Mouse (Mus musculus): Measurements from ENCODE around the gene Ikzf3. TPM values are rescaled to one million over a fixed set of nuclear protein-coding genes. Genes with fewer than 3 reads are reported as not detected.

The Ikzf3 gene
- polyA plus RNA-seq, 1 experiment from 2014 or later = 0.04 TPM

DNA sequence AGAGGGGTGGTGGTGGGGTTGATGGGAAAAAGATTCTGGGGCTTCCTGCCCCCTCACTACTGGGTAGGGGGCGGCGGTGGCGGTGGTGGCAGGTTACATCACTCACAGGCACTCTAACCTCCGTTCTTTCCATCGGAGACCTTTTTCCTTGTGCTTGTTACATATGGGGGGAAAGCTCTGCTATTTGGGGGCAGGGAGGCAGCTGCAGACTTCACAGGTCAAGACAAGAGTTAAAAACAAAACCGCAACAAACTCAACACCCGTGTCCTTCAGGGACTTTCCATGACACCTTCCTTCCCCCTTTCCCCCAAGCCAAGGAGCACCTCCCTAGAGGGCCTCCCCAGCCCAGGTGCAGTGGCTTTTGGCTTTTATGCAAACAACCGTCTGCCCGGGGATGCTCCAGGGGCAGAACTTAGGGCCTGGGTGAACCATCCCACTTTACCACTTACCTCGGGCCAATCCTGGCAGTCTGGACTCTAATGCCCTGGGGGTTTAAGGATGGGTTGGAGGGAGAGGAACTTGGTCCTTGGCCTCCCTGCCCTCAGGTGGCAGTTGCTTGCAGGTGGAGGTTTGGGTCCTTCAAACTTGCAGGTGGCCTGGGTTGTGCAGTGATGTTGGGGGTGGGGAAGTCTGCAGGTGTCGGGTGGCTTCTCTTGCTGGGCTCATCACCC lies 86.6 kb downstream of the Ikzf3 start:
- Histone ChIP-seq H3K27ac (no peak overlapping the region), H3K4me2 (no peak overlapping the region), H3K4me3 (replicated peaks) (no peak overlapping the region), H3K36me3 (replicated peaks) (no peaks in the 10 kb centered on the region), H3K9me3 (no peaks in the 10 kb centered on the region), H3K9ac (no peak overlapping the region), H3K27me3 (peaks cover 59% of the 10 kb centered on the region), H3K4me1 (peaks cover 5% of the 10 kb centered on the region; the same call in 1 of the 2 replicates)
- WGBS = 23% methylated on average over 11 of the region's 11 CpGs
- ATAC-seq (ENCODE audit: low FRiP score) = no peak

DNA sequence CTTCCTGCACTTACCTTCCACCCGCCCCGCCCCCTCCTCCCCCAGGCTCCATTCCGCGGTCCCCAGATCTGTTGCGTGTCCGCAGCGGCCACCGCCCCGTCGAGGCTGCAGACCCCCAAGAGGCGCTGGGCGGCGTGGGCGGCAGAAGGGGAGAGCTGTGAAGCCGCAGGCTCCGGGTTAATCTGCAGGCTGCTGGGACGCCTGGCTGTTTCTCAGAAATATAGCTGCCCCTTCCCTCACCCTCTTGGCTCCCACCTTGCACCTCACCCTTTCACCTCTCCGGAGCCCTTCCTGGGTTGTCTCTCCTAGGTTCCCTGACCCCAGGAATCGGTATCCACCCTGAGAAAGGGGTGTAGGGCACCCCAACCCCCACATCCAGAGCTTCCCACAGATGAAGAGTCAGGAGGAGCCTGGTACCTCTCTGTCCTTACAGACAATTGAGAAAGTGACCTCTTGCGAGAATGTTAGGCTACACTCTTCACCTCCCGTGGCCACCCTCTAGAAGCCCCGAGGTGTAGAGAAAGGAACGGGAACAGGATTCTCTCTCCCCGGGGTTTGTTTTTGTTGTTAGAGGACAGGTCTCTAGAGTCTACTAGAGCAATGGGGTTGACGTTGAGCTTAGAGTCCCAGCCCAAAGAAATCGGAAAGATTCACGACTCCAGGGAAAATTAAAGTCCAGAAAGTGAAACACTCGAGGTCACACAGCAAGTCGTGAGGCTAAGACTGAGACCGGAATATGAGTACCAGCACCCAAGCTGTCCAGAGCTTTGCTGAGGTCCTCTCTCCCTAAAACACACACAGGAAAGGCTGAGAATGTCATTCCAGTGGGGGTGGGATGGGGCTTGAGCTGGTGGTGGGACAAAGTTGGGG lies 87.5 kb downstream of the Ikzf3 start:
- no peaks in the 10 kb centered on the region for H3K36me3 ChIP-seq (replicated peaks)
- peak overlapping the region; percentile 56 for H3K4me3 ChIP-seq (replicated peaks)
- WGBS = 2% methylated on average over 28 of the region's 30 CpGs
- H3K9me3 ChIP-seq = no peaks in the 10 kb centered on the region
- no peak overlapping the region for H3K27ac ChIP-seq
- H3K27me3 ChIP-seq = peaks cover 57% of the 10 kb centered on the region
- peaks cover 5% of the 10 kb centered on the region; the same call in 1 of the 2 replicates for H3K4me1 ChIP-seq
- peak; percentile 62 for ATAC-seq (ENCODE audit: low FRiP score)
- H3K4me2 ChIP-seq = peak overlapping the region; percentile 78
- H3K9ac ChIP-seq = peak overlapping the region; percentile 60

DNA sequence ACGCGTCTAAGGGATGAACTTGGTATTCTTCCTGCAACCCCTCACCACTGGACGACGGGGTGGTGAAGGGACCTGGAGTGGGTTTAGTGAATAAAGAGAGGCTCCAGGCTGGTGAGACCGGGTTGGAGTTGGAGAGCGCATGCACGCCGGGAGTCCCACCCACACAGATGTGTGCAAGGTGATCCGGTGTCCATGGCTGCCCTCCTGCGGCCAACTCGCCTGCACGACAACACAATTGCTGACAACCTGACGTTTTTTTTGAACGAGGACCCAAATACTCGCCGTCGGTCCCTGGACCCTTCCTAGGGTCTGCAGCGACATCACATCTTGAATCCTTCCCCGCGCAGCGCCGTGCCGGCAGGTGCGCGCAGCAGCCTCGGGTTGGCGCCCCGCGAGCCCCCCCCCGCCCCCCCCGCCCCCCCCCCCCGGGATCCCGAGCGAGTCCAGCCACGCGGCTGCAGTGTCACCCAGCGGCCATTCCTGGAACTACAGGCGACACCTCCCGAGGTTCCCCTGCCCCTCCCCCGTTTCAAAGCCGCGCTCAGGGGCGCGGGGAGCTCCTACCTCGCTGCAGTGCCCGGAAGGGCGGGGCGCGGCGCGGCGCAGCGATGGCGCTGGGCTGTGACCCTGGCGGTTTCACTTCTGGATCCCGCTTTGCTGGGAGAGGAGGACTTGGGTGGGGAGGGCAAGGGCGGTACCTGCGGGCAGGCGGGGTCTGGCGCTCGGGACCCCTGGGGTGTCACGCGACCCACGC lies 88.3 kb downstream of the Ikzf3 start:
- Histone ChIP-seq H3K4me2 (peak overlapping the region; percentile 78), H3K9me3 (no peaks in the 10 kb centered on the region), H3K4me3 (replicated peaks) (peak overlapping the region; percentile 56), H3K36me3 (replicated peaks) (no peaks in the 10 kb centered on the region), H3K27ac (0 out of 2 replicates have a peak overlapping the region, but pooled peaks have one; percentile 0), H3K9ac (peak overlapping the region; percentile 60), H3K4me1 (peaks cover 5% of the 10 kb centered on the region; the same call in 1 of the 2 replicates), H3K27me3 (peaks cover 58% of the 10 kb centered on the region)
- under 1% methylated on average over 57 of the region's 64 CpGs for WGBS
- peak; percentile 85 for ATAC-seq (ENCODE audit: low FRiP score)

DNA sequence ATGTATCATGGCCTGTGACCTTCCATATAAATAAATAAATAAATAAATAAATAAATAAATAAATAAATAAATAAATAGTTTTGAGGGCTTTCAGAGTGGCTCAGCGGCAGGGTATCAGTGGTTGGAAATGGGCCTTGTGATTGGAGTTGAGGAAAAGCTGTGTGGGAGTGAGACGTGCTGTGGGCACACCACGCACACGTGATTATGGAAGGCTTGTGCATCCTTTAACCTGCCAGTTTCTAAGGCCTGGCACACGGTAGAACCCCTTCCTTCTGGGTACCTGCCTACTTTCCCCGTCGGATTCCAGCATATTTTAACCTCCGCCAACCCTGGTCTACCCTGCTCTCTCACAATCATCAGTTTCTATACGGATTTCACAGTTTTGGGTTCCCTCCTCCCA lies 88.9 kb downstream of the Ikzf3 start:
- peaks cover 5% of the 10 kb centered on the region; the same call in 1 of the 2 replicates for H3K4me1 ChIP-seq
- no peak overlapping the region for H3K27ac ChIP-seq
- peak overlapping the region; percentile 56 for H3K4me3 ChIP-seq (replicated peaks)
- no peaks in the 10 kb centered on the region for H3K9me3 ChIP-seq
- WGBS = 25% methylated on average over 9 of the region's 9 CpGs
- H3K4me2 ChIP-seq = peak overlapping the region; percentile 78
- H3K36me3 ChIP-seq (replicated peaks) = no peaks in the 10 kb centered on the region
- ATAC-seq (ENCODE audit: low FRiP score) = peak; percentile 14; the same call in 1 of the 2 replicates
- H3K9ac ChIP-seq = peak overlapping the region; percentile 60; the same call in 1 of the 2 replicates
- peaks cover 62% of the 10 kb centered on the region for H3K27me3 ChIP-seq

DNA sequence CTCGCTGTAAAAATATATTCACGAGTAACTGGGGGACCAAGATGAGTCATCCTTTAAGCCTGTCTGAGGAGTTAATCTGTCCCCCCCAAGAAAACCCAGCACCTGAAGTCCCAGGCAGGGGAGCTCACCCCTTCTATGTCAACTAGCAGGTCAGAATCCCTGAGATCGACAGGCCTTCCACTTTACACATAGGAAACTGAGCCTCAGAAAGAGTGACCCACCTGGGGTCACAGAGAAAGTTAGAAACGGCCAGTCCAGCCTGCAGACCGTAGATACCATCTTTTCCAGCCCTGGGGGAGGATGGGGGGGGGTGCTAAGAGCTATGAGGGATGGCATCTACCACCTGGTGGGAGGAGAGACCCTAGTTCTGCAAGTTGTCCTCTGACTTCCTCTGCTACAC lies 89.3 kb downstream of the Ikzf3 start:
- peaks cover 58% of the 10 kb centered on the region for H3K27me3 ChIP-seq
- H3K9me3 ChIP-seq = no peaks in the 10 kb centered on the region
- no peak overlapping the region for H3K9ac ChIP-seq
- no peaks in the 10 kb centered on the region for H3K36me3 ChIP-seq (replicated peaks)
- H3K4me2 ChIP-seq = no peak overlapping the region
- WGBS = 78% methylated on average over 5 of the region's 5 CpGs
- H3K27ac ChIP-seq = no peak overlapping the region
- H3K4me3 ChIP-seq (replicated peaks) = no peak overlapping the region
- peaks cover 5% of the 10 kb centered on the region; the same call in 1 of the 2 replicates for H3K4me1 ChIP-seq
- no peak for ATAC-seq (ENCODE audit: low FRiP score)

DNA sequence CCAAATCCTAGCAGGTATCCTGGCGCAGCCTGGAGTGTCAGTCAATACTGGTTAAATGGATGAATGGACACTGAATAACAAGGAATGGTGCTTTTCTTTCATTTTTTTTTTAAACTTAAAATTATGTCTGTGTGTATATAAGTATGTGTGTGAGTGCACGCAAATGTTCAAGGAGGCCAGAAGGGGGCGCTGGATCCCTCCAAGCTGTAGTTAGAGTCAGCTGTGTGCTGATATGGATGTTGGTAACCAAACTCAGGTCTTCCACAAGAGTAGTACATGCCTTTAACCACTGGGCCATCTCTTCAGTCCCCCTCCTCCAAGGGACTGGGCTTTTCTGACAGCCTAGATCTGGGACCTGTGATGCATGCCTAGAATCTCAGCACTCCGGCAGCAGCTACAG lies 90.3 kb downstream of the Ikzf3 start:
- Histone ChIP-seq H3K9ac (no peak overlapping the region), H3K27ac (no peak overlapping the region), H3K9me3 (no peaks in the 10 kb centered on the region), H3K4me2 (no peak overlapping the region), H3K4me3 (replicated peaks) (no peak overlapping the region), H3K36me3 (replicated peaks) (no peaks in the 10 kb centered on the region), H3K4me1 (peaks cover 5% of the 10 kb centered on the region; the same call in 1 of the 2 replicates), H3K27me3 (peaks cover 57% of the 10 kb centered on the region)
- 83% methylated on average over 4 of the region's 4 CpGs for WGBS
- ATAC-seq (ENCODE audit: low FRiP score) = no peak

DNA sequence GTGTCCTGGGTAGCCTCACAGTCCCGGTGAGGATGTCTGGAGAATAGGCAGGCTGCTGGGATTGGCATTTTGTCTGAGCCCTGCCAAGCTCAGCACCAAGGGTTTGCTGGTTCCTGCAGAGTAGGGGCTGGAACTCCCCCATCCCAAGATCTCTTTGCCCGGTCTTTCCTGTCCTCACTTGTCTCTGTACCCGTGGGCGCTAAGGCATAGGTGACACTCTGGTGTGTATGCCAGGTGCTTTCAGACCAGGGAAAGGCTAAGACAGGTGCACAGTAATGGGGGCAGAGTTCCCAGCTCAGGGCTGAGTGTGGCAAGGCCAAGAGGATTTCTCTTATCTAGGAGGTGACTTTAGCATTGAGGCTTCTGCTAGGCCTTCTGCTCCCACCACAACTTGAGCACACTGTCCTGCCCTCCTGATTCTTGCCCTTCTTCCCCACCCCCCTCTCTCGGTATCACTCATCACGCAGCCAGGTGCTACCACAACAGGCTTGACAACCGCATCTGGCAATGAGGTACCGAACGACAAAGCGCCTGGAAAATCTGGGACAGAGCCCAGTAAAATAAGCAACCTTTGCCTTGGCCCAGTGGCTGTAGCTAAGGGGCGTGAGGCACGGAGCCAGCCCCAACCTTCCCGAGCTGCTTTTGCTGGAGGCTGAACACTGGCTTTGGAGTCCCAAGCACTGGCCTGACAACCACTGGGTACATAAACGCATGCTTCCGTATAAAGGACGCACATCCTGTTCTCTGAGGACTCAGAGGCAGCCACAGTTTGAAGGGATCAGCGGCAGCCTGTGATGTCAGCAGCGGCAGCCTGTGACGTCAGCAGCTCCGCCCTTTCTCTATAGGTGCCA lies 95.7 kb downstream of the Ikzf3 start:
- Histone ChIP-seq H3K9ac (no peak overlapping the region), H3K4me1 (peaks cover 10% of the 10 kb centered on the region), H3K9me3 (no peaks in the 10 kb centered on the region), H3K4me2 (no peak overlapping the region), H3K27me3 (peaks cover 71% of the 10 kb centered on the region), H3K36me3 (replicated peaks) (no peaks in the 10 kb centered on the region), H3K27ac (no peak overlapping the region), H3K4me3 (replicated peaks) (no peak overlapping the region)
- 94% methylated on average over 20 of the region's 20 CpGs for WGBS
- no peak for ATAC-seq (ENCODE audit: low FRiP score)

DNA sequence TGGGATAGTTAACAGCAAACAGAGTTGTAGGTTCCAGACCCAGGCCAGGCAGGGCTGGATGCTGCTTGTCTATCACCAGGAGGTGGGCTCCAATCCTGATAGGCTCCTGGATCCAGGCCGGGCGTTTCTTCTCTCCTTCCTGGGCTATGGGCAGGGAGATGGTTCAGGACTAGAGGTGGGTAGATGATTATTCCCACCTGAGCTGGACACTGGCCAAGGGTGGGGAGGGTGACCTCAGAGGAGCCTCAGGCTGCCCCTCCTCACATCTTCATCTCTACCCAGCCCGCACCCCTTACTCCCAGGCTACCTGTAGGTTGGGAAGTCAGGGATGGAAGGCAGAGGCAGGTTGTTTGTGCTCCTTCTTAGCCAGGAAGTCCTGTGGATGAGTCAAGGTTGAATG lies 96.4 kb downstream of the Ikzf3 start:
- WGBS = 82% methylated on average over 3 of the region's 3 CpGs
- H3K27me3 ChIP-seq = peaks cover 70% of the 10 kb centered on the region

DNA sequence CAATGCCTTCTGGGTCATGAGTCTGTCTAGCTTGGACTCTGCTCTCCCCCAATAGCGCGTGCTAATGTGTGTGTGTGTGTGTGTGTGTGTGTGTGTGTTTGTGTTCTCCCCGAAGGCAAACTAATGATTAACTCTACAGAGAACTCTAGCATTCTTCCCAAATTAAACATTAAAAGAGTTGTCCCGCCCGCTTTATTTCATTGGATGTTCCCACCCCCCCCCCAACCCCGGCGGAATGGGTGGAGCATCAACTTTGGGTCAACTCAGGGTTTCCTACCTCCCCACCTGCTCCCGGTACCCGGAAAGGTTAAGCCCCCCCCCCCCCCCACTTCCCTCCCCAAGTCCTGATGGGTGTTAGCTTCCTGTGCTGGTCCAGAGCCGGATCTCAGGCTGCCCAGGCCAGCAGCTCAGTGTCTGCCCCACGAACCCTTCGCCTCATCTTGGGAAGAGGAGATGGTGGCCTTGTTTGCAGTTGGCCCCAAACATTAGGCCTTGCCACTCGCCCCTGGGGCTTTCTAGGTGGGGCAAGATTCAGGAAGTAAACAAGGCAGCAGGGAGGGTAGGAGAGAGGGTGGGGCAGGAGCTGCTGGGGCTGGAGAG lies 97.5 kb downstream of the Ikzf3 start:
- no peak overlapping the region for H3K4me2 ChIP-seq
- no peak overlapping the region for H3K9ac ChIP-seq
- no peak overlapping the region for H3K27ac ChIP-seq
- H3K36me3 ChIP-seq (replicated peaks) = no peaks in the 10 kb centered on the region
- ATAC-seq (ENCODE audit: low FRiP score) = no peak
- WGBS = 55% methylated on average over 11 of the region's 13 CpGs
- no peak overlapping the region for H3K4me3 ChIP-seq (replicated peaks)
- no peaks in the 10 kb centered on the region for H3K9me3 ChIP-seq
- peaks cover 64% of the 10 kb centered on the region for H3K27me3 ChIP-seq
- peaks cover 10% of the 10 kb centered on the region for H3K4me1 ChIP-seq

More for the DNA sequence above, 96.4 kb downstream of the Ikzf3 start:
- no peak overlapping the region for H3K9ac ChIP-seq
- no peaks in the 10 kb centered on the region for H3K36me3 ChIP-seq (replicated peaks)
- H3K4me3 ChIP-seq (replicated peaks) = no peak overlapping the region
- H3K27ac ChIP-seq = no peak overlapping the region
- no peak for ATAC-seq (ENCODE audit: low FRiP score)
- H3K9me3 ChIP-seq = no peaks in the 10 kb centered on the region
- H3K4me1 ChIP-seq = peaks cover 10% of the 10 kb centered on the region
- no peak overlapping the region for H3K4me2 ChIP-seq

DNA sequence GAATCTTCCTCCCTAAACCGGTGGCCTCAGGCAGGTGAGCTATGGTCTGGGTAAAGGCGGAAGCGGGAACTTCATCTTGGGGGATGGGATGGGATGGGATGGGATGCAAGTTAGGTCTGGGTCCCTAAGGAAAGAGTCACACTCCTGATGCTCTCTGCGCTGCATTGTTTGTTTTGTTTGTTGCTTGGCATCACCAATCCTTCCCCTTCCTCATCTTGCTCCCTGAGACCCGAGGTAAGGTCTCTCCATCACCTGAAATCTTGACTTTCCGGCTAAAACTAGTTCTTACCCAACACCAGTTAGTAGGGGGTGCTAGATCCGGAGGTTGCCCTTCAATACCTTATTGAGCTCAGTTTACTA lies 98.4 kb downstream of the Ikzf3 start:
- 13% methylated on average over 7 of the region's 7 CpGs for WGBS
- H3K36me3 ChIP-seq (replicated peaks) = no peaks in the 10 kb centered on the region
- H3K4me1 ChIP-seq = peaks cover 10% of the 10 kb centered on the region
- H3K27ac ChIP-seq = no peak overlapping the region
- peaks cover 62% of the 10 kb centered on the region for H3K27me3 ChIP-seq
- peak overlapping the region; percentile 17; the same call in 1 of the 2 replicates for H3K4me2 ChIP-seq
- no peak overlapping the region; the same call in 1 of the 2 replicates for H3K4me3 ChIP-seq (replicated peaks)
- H3K9me3 ChIP-seq = no peaks in the 10 kb centered on the region
- no peak for ATAC-seq (ENCODE audit: low FRiP score)
- H3K9ac ChIP-seq = 0 out of 2 replicates have a peak overlapping the region, but pooled peaks have one; percentile 17

All from forebrain, embryonic 12.5 days (tissue).